Mouse (Mus musculus) CH12.LX (cell line): ENCODE measurements around the gene Git2. TPM values are rescaled to one million over a fixed set of nuclear protein-coding genes. Genes with fewer than 3 reads are reported as not detected.
A peak's percentile ranks its signal among the peaks of the same experiment; 100 is the strongest.

Source experiments
- DNase-seq: peaks from one replicate; pipeline ENCODE4 v3.0.0-alpha.2; 2013; ENCODE audit errors: extremely low read depth
- H3K27ac ChIP-seq: 2 replicates; pipeline ENCODE4 v1.5.1; 2012; ENCODE audit warnings: low read depth, mild to moderate bottlenecking, control low read depth, moderate library complexity; ENCODE audit not compliant: insufficient read depth
- H3K27me3 ChIP-seq: replicated peaks from 2 replicates; pipeline ENCODE3; 2012; ENCODE audit warnings: inconsistent platforms
- H3K36me3 ChIP-seq, 2 experiments: replicated peaks in 1 of 2; 2 replicates each; pipeline versions ENCODE3 to v1.6.1; 2012; ENCODE audit warnings: inconsistent platforms in 1 of 2, low read length in 1 of 2, mild to moderate bottlenecking in 1 of 2, mixed read lengths in 1 of 2, moderate library complexity in 1 of 2; ENCODE audit not compliant: control insufficient read depth in 1 of 2, insufficient read depth in 1 of 2
- H3K4me1 ChIP-seq, 2 experiments: 2 replicates each; pipeline ENCODE4 v1.6.1; 2012; ENCODE audit warnings: inconsistent platforms in 1 of 2, moderate library complexity in 1 of 2; ENCODE audit not compliant: insufficient read depth in 2 of 2, control insufficient read depth in 1 of 2
- H3K4me2 ChIP-seq: 2 replicates; pipeline ENCODE4 v1.6.1; 2012; ENCODE audit warnings: low read depth, mild to moderate bottlenecking, control low read depth; ENCODE audit not compliant: poor library complexity, insufficient read depth, severe bottlenecking
- H3K4me3 ChIP-seq, 3 experiments: fragments of 150-350 bp in 1 of 3; sonication (generic) in 1 of 3; replicated peaks in 1 of 3; 2 replicates each; pipeline versions ENCODE3 to v1.5.1; 2011 to 2012; ENCODE audit warnings: low read depth in 2 of 3, low read length in 2 of 3, mild to moderate bottlenecking in 2 of 3, moderate library complexity in 2 of 3, control low read depth in 1 of 3, improper control_type of control experiment in 1 of 3, inconsistent platforms in 1 of 3, mixed read lengths in 1 of 3; ENCODE audit not compliant: poor library complexity in 1 of 3
- H3K79me2 ChIP-seq: replicated peaks from 2 replicates; pipeline ENCODE4 v1.6.1; 2012; ENCODE audit warnings: mild to moderate bottlenecking, moderate library complexity; ENCODE audit not compliant: control insufficient read depth, poor library complexity, insufficient read depth, severe bottlenecking; ENCODE audit errors: extremely low read depth
- H3K9ac ChIP-seq: 2 replicates; pipeline ENCODE4 v1.6.1; 2012; ENCODE audit warnings: low read depth, mild to moderate bottlenecking, control low read depth, moderate library complexity; ENCODE audit not compliant: insufficient read depth
- H3K9me3 ChIP-seq: replicated peaks from 2 replicates; pipeline ENCODE3; 2012; ENCODE audit warnings: low read length, inconsistent platforms, mixed read lengths
- BHLHE40 ChIP-seq: IDR thresholded peaks from 2 replicates; pipeline ENCODE4 v1.6.1; 2011; ENCODE audit warnings: mild to moderate bottlenecking, low read depth, low read length, improper control_type of control experiment
- CHD1 ChIP-seq: IDR thresholded peaks from 2 replicates; pipeline ENCODE4 v1.6.1; 2012; ENCODE audit warnings: low read depth, low read length, improper control_type of control experiment, inconsistent platforms
- E2F4 ChIP-seq: IDR thresholded peaks from 2 replicates; pipeline ENCODE4 v1.6.1; 2011; ENCODE audit warnings: low read depth, low read length, improper control_type of control experiment; ENCODE audit not compliant: insufficient replicate concordance
- ELF1 ChIP-seq: IDR thresholded peaks from 2 replicates; pipeline ENCODE4 v1.6.1; 2014; ENCODE audit warnings: low read depth, mild to moderate bottlenecking, inconsistent platforms, low read length, improper control_type of control experiment
- ETS1 ChIP-seq: conservative IDR thresholded peaks from 2 replicates; pipeline ENCODE4 v1.6.1; 2012; ENCODE audit warnings: low read depth, mild to moderate bottlenecking, inconsistent platforms, low read length, improper control_type of control experiment, moderate library complexity
- JUND ChIP-seq: conservative IDR thresholded peaks from 2 replicates; pipeline ENCODE4 v1.6.1; 2011; ENCODE audit warnings: low read depth, low read length, improper control_type of control experiment
- KAT2A ChIP-seq: IDR thresholded peaks from 2 replicates; pipeline ENCODE4 v1.6.1; 2012; ENCODE audit warnings: low read length, improper control_type of control experiment, inconsistent platforms; ENCODE audit not compliant: insufficient replicate concordance
- MAZ ChIP-seq: IDR thresholded peaks from 2 replicates; pipeline ENCODE4 v1.6.1; 2012; ENCODE audit warnings: low read depth, mild to moderate bottlenecking, inconsistent platforms, low read length, improper control_type of control experiment, moderate library complexity
- MEF2A ChIP-seq: IDR thresholded peaks from 2 replicates; pipeline ENCODE4 v1.6.1; 2014; ENCODE audit warnings: low read depth, mild to moderate bottlenecking, inconsistent platforms, low read length, improper control_type of control experiment, borderline replicate concordance
- MYC ChIP-seq: IDR thresholded peaks from 2 replicates; pipeline ENCODE4 v1.6.1; 2011; ENCODE audit warnings: low read depth, mild to moderate bottlenecking, improper control_type of control experiment, low read length
- NELFE ChIP-seq: IDR thresholded peaks from 2 replicates; pipeline ENCODE4 v1.6.1; 2011; ENCODE audit warnings: low read depth, low read length, improper control_type of control experiment
- PAX5 ChIP-seq: IDR thresholded peaks from 2 replicates; pipeline ENCODE4 v1.6.1; 2012; ENCODE audit warnings: low read length, inconsistent platforms, mixed read lengths
- RAD21 ChIP-seq: IDR thresholded peaks from 2 replicates; pipeline ENCODE4 v1.6.1; 2011; ENCODE audit warnings: low read depth, mild to moderate bottlenecking, low read length, improper control_type of control experiment, moderate library complexity
- RCOR1 ChIP-seq: conservative IDR thresholded peaks from 2 replicates; pipeline ENCODE4 v1.6.1; 2012; ENCODE audit warnings: low read depth, mild to moderate bottlenecking, inconsistent platforms, low read length, improper control_type of control experiment
- SIN3A ChIP-seq: IDR thresholded peaks from 2 replicates; pipeline ENCODE4 v1.6.1; 2012; ENCODE audit warnings: low read length, improper control_type of control experiment, inconsistent platforms
- SMC3 ChIP-seq: IDR thresholded peaks from 2 replicates; pipeline ENCODE4 v1.6.1; 2011; ENCODE audit warnings: low read depth, low read length, improper control_type of control experiment
- TBP ChIP-seq: conservative IDR thresholded peaks from 2 replicates; pipeline ENCODE4 v1.6.1; 2011; ENCODE audit warnings: low read depth, low read length, improper control_type of control experiment
- TCF12 ChIP-seq: IDR thresholded peaks from 2 replicates; pipeline ENCODE4 v1.6.1; 2014; ENCODE audit warnings: low read depth, mild to moderate bottlenecking, inconsistent platforms, low read length, improper control_type of control experiment
- USF1 ChIP-seq: IDR thresholded peaks from 2 replicates; pipeline ENCODE4 v1.6.1; 2014; ENCODE audit warnings: low read depth, mild to moderate bottlenecking, inconsistent platforms, low read length, improper control_type of control experiment
- ZKSCAN1 ChIP-seq: IDR thresholded peaks from 2 replicates; pipeline ENCODE4 v1.6.1; 2012; ENCODE audit warnings: low read depth, inconsistent platforms, low read length, improper control_type of control experiment, borderline replicate concordance
- ZNF384 ChIP-seq: IDR thresholded peaks from 2 replicates; pipeline ENCODE4 v1.6.1; 2012; ENCODE audit warnings: low read depth, low read length, improper control_type of control experiment, inconsistent platforms
- dilution Hi-C: fragments of 300-500 bp; cut with MboI; formaldehyde crosslinking; loops from 2 replicates; pipeline ENCODE4 v1.14.3; 2020; ENCODE audit warnings: low sequenced_read_pairs; ENCODE audit not compliant: extremely low pct_unique_long_range_greater_than_20kb, extremely low pct_ligation_motif_present
- in situ Hi-C: fragments of 300-500 bp; cut with MboI; formaldehyde crosslinking; loops from 3 replicates; pipeline ENCODE4 v1.14.3; 2019; ENCODE audit warnings: low sequenced_read_pairs, low pct_ligation_motif_present, low pct_unique_long_range_greater_than_20kb, mixed read lengths
- polyA plus RNA-seq: library from polyadenylated mRNA; unstranded; fragments of >175 nt; gene quantifications from 2 replicates; pipeline ENCODE4 v1.2.1, GENCODE M21; 2012; ENCODE audit warnings: low read depth; ENCODE audit not compliant: insufficient read length
- total RNA-seq, 2 experiments: library from RNA; depleted of rRNA; stranded (reverse); fragments of 300-350 nt in 1 of 2; fragments of >200 nt in 1 of 2; gene quantifications; 2 replicates each; pipeline ENCODE4 v1.2.3; 2012 to 2014

Git2 gene
- total and polyA plus RNA-seq, 3 experiments, result 12.3 to 29.4 (median 22.1) TPM

DNA sequence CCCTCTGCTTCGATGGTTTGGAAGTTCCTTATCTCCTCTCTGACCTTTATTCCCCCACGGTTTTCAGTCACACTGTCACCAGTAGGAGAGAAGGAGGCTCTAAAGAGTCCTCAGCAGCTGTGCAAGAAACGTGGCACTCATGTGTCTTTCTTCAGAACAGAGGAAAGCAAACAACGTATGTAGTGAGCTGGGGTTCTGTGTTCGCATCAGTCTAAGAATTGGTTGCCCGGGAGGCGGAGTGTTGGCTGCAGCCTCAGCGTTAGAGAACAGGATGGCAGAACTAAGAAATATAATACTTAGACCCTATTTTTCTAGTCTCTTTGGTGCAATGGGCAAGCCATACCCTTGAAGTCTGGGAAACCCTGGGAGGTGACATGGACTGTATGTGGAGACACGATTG is 7.7 kb upstream of the Git2 start:
- Histone ChIP-seq H3K9me3 (no peaks in the 10 kb centered on the region), H3K79me2 (peaks cover 9% of the 10 kb centered on the region), H3K4me3 (no peak overlapping the region), H3K36me3 (peaks cover 19 to 38% of the 10 kb centered on the region in 2 experiments), H3K27me3 (no peaks in the 10 kb centered on the region), H3K4me2 (no peak overlapping the region), H3K27ac (peak overlapping the region; percentile 92), H3K4me1 (peaks cover 36 to 91% of the 10 kb centered on the region in 2 experiments), H3K9ac (no peak overlapping the region)
- in situ Hi-C loops (no loop called here), dilution Hi-C loops (no loop called here)
- no peak for DNase-seq
- TF ChIP-seq RAD21, result no peak
- no peak for TF ChIP-seq JUND
- TF ChIP-seq TCF12, result no peak
- no peak for TF ChIP-seq ETS1
- TF ChIP-seq MEF2A, result no peak
- no peak for TF ChIP-seq NELFE
- TF ChIP-seq RCOR1, result no peak
- no peak for TF ChIP-seq SMC3
- TF ChIP-seq KAT2A, result no peak
- no peak for TF ChIP-seq TBP
- no peak for TF ChIP-seq PAX5
- TF ChIP-seq MAZ, result no peak
- TF ChIP-seq ZNF384, result no peak
- no peak for TF ChIP-seq USF1
- TF ChIP-seq SIN3A, result no peak
- TF ChIP-seq MYC, result no peak

DNA sequence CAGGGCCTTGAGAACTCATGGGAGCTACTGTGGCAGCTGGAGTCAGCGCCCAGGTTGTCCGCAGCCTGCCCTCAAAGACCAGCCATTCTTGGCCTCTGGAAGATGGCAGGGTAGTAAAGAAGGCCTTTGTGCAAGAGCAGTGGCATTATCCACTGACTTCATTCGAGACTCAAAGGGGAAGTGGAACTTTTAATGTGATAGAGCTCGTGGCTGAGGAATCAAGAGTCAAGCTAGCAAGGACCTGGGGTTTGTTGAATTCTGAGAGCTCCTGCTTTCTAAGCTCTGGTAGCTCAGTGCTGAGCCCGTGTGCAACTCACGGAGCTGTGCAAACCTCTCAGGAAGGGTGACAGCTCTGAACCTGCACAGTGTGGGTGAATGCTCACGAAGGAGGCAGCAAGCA is 5.6 kb upstream of the Git2 start:
- Histone ChIP-seq H3K27me3 (no peaks in the 10 kb centered on the region), H3K27ac (no peak overlapping the region), H3K36me3 (peaks cover 3 to 24% of the 10 kb centered on the region in 2 experiments), H3K9me3 (no peaks in the 10 kb centered on the region), H3K79me2 (peaks cover 24% of the 10 kb centered on the region), H3K4me3 (no peak overlapping the region), H3K9ac (no peak overlapping the region), H3K4me2 (no peak overlapping the region), H3K4me1 (peaks cover 41 to 94% of the 10 kb centered on the region in 2 experiments)
- dilution Hi-C loops, result no loop called here
- TF ChIP-seq SIN3A (no peak), JUND (no peak), MEF2A (no peak), CHD1 (no peak), BHLHE40 (no peak), SMC3 (no peak), MAZ (no peak), ELF1 (no peak), E2F4 (no peak), ZKSCAN1 (no peak), RCOR1 (no peak), KAT2A (no peak)
- in situ Hi-C loops, result no loop called here
- DNase-seq, result no peak
